Mouse (Mus musculus) inflammation-experienced regulatory T-cells, adult 6 months (primary cell): ENCODE data around the gene Acsl5. TPM values are rescaled to one million over a fixed set of nuclear protein-coding genes. Genes with fewer than 3 reads are reported as not detected.

Experiments
- ATAC-seq: one replicate; pipeline ENCODE4 v1.8.0; 2017
- polyA plus RNA-seq, 3 experiments: library from polyadenylated mRNA; unstranded; fragments of 100-300 nt; shearing (Covaris generic); gene quantifications; one replicate each; pipeline ENCODE4 v1.2.1; 2017

The Acsl5 gene
- polyA plus RNA-seq, 3 experiments from 2014 or later = 48.2 to 133 (median 87.2) TPM

- no peak for ATAC-seq
Observed at GRCm38 (mm10) chr19:55241186-55241645, 10.5 kb upstream of the Acsl5 start, which contains the start of gene Gucy2g. Gene Gucy2g, minus strand, starts transcription at chr19:55241236.

- no peak for ATAC-seq
Observed at GRCm38 (mm10) chr19:55244791-55245231, 6.9 kb upstream of the Acsl5 start.

- ATAC-seq = no peak
Observed at GRCm38 (mm10) chr19:55247563-55247962, 4.2 kb upstream of the Acsl5 start.

- ATAC-seq = no peak
Observed at GRCm38 (mm10) chr19:55247991-55248520, 3.7 kb upstream of the Acsl5 start.

- ATAC-seq = no peak
Observed at GRCm38 (mm10) chr19:55250451-55250850, 1.3 kb upstream of the Acsl5 start.

GRCm38 (mm10) chr19:55253239-55253569 is 1.5 kb downstream of the Acsl5 start:
- peak; percentile 27 for ATAC-seq

- peak; percentile 80 for ATAC-seq
Observed at GRCm38 (mm10) chr19:55253570-55254441, 2.1 kb downstream of the Acsl5 start.

DNA sequence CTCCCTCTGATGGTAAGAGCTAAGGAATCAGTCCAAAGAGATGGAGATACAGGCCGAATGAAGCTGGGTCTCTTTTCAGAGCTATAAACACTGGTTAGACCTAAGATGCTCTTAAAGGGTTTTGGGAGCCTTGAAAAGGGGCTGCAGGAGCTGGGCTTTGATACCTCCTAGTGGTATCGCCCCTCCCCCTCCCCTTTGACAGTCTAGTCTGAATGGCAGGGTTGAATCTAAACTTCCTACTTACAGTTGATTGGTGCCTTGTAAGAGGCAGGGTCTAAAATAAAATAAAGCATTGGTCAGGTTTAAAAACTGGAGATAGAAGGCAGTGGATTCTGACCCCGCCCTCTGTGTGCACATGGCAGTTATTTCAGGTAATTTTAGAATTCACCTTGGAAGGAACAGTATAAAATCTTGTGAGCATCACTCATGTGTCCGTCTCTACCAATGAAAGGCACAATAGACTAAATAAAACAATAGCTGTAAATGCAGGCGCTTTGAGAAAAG is 2.8 kb downstream of the Acsl5 start:
- ATAC-seq = peak; percentile 57

- ATAC-seq = no peak
Observed at GRCm38 (mm10) chr19:55256156-55256555, 4.4 kb downstream of the Acsl5 start.

DNA sequence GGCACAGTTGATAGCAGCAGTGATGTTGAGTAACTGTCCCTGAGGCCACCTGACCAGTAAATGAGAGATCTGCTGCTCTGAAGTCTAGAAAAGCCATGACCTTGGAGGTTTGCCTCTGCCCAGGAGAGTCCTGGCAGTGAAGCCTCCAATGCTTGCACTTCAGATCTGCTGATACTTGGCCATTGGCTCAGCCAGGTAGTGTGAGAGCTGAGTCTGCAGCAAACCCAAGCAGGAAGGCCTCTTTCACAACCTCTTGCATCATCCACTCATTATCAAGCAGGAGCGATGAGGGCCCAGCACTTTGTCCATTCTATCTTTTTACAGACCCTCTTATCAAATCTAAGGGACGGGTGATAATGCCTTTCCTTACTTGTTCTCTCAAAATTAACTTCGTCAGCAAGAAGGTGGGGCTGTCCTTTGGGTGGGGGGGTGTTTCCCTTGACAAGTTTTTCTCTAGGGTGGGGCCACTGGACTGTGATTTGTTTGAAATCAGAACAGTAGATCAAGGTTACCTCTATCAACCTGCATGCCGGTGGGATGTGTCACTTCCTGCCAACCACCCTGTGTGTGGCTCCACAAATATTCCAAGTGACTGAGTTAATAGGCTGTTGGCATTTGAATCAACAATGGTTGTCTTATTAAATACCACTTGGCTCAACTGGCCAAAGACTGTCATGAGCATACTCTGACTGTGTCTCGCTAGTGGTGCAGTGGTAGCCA is 6.1 kb downstream of the Acsl5 start:
- no peak for ATAC-seq

DNA sequence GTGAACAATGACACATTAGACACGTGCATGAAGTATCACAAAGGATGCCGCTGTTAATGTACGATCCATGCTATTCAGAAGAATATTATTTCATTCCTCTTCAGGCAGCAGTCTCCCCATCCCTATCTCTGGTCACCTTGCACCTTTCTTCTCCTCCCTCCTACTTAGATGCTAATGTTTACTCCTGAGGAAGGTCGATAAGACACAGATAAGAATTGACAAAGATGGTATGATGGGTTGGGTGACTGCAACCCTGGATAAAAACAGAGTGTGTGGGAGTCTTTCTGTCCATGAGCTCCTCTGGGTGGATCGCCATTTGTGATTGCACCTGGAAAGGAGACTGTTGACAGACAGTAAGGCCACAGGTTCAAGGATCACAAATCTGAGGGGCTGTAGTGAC is 6.8 kb downstream of the Acsl5 start:
- no peak for ATAC-seq

- ATAC-seq = no peak
Observed at GRCm38 (mm10) chr19:55260389-55261184, 8.8 kb downstream of the Acsl5 start.

- no peak for ATAC-seq
Observed at GRCm38 (mm10) chr19:55265269-55265668, 13.5 kb downstream of the Acsl5 start.

DNA sequence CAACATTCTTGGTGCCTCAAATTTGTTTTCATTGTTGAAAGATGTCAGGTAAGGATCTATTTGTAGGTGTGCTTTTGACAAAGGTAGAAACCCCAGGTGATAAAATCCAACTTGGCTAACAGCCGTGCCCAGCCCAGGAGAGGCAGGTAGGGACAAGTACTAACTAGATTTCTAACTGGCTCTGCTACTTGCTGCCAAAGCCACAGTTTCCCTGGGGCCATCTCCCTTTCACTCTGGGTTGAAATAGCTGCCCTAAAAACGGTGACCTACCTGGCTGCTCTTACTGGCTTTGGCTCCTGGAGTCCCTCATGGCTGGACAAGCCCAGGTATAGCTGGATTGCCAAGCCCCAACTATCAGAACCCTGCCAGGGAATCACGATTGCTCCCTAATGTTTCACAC is 15.0 kb downstream of the Acsl5 start:
- no peak for ATAC-seq

GRCm38 (mm10) chr19:55268150-55268549 is 16.4 kb downstream of the Acsl5 start:
- ATAC-seq = no peak

GRCm38 (mm10) chr19:55269051-55269450 is 17.3 kb downstream of the Acsl5 start:
- ATAC-seq = no peak

DNA sequence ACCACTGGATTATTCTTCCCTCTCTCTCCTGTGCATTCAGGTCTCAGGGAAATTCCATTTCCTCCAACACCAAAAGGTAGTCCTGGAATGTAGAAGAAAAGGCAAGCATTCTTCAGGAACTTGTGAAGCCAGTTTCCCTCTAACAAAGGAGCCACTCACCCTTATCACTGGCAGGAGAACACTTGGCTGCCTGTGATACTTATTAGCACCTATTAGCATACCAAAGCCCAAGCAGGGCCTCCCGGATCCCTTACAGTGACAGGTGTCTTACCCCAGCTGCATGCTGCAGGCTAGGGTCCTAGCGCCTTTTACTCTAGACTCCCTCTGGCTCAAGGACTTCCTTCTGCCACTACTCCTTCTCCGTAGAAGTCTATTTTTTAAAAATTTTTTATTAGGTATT is 19.7 kb downstream of the Acsl5 start:
- no peak for ATAC-seq

- ATAC-seq = no peak
Observed at GRCm38 (mm10) chr19:55273340-55273739, 21.6 kb downstream of the Acsl5 start.

DNA sequence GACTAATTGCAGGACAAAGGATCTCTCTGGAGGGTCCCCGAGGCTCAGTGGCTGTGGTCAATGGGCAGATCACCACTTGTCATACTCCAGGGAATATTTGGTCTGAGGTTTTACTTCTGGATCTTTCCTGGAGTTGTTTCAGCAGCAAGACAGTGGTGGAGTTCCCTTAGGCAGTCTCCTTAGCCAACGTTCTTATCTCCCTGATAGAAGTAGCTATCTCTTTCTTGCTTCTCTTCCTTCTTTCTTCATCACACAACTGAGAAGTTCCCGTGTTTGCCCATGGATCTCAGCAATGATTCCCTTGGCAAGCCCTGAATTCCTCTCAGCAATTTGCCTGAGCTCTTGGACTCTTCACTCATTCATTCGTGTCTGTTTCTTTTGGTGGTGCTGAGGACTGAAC is 24.4 kb downstream of the Acsl5 start:
- ATAC-seq = no peak

DNA sequence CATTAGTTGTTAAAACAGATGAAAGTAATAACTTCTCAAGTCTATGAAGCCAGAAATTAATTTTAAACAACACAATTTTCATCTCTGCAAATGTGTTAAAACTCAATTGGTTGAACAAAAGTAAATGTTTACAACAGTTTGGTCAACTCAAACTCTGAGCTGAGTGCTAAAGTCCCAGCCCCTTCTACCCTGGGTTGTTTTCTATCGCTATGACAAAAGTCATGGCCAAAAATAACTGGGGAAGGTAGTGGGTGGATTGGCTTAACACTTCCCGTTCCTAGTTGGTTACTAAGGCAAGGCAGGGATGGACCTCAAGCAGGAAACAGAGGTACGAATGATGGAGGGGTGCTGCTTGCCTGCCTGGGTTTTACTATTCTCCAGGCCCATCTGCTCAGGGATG is 25.0 kb downstream of the Acsl5 start:
- ATAC-seq = no peak

DNA sequence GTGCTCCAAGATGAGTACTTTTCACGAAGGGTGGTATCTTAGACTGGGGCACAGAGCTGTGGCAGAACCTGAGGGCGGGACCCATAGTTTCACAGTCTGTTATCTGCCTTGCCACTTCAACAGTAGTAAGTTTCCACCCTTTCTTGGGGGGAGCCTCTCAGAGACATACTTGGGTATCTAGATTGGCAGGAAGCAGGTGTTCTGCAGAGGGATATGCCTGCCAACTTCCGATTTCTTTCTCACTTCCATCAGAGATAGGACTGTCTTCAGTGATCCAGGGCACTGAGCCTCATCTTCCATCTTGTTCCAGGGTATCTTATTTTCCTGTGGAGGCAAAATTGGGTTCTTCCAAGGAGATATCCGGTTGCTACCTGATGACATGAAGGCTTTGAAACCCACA is 32.4 kb downstream of the Acsl5 start:
- no peak for ATAC-seq

DNA sequence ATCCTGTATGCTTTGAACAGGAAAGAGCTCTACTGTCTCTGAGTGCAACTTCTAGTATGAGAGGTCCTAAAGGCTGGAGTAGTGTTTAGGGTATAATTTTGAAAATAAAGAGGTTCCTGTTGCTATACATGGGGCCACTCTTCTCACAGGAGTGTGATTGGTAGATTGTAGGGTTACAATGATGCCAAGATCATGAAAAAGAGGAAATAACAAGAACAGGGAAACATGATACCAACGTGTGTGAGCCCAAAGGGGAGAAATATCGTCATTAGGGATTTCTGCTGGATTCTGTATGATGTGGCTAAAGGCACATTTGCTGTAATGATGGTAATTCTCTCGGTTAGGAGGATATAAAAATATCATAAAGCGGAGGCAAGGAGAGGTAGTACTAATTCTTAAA is 34.3 kb downstream of the Acsl5 start:
- no peak for ATAC-seq

DNA sequence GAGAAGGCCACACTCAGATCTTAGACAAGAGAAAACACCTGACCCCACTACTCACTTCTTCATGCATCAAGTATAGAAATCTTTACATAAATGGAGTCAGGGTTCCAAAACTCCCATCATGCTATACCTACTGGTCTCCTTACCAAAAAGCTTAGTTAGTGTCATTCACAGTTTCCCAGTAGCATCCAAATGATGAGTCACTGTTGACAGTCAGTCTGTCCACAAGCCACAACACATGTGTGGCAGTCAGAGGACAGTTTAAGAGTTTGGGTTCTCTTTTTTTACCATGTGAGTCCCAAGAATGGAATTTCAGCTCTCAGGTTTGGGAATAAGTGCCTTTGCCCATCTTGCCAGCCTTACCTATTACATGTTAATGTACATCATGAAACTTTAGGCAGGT is 37.2 kb downstream of the Acsl5 start:
- no peak for ATAC-seq
